Mouse (Mus musculus) lung, postnatal 0 days (tissue): ENCODE data around the gene Rxra.

Experiments
- CTCF ChIP-seq: IDR thresholded peaks from 2 replicates; pipeline ENCODE4 v1.5.1; 2016; ENCODE audit warnings: antibody characterized with exemption, mild to moderate bottlenecking
- EP300 ChIP-seq: IDR thresholded peaks from 2 replicates; pipeline ENCODE4 v1.6.1; 2016; ENCODE audit warnings: antibody characterized with exemption, mild to moderate bottlenecking, control low read depth

DNA sequence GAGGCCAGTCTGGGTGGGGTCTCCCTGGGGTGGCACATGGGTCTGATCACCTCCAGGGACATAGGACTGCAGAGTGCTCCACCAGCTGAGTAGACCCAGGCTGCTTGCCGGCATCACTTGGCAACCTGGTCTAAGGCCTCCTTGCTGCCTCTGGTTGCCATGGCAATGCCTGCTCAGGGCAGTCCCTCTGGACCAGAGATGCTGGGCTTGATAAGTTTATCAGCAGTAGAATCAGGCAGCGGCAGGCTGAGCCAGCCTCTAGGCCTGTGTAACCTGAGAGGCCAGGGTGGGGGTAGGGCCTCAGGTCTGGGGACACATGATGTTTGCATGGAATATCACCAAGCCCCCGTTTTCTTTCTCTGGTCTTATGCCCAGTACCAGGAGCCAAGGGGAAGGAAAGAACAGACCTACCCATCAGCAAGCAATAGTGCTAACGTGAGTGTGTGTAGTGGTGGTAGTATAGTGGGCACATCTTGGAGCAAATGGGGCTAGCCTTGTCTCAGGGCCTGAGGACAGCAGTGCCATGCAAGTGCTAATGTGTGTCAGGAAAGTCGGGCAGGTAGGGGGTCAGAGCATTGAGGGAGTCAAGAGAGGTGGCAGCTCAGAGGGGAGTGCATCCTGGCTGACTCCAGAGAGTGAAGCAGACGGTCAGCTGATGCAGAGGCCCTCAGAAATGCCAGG lies 88.2 kb downstream of the Rxra start:
- no peak for TF ChIP-seq CTCF
- no peak for TF ChIP-seq EP300
